Mouse (Mus musculus) heart, adult 10 weeks (tissue): ENCODE measurements around the gene Aph1c. TPM values are rescaled to one million over a fixed set of nuclear protein-coding genes. Genes with fewer than 3 reads are reported as not detected.

Experiments used
- polyA plus RNA-seq: library from polyadenylated mRNA; stranded (reverse); fragments of 350-450 nt; fragmentation: Illumina TruSeq; extraction: RNeasy Lipid Tissue Mini Kit (QIAGEN cat#74804); gene quantifications from one replicate; pipeline ENCODE4 v1.2.3, GENCODE M21; 2014; ENCODE audit warnings: low read depth, low replicate concordance

The Aph1c gene
- polyA plus RNA-seq = 2.3 TPM

GRCm38 (mm10) chr9:66834318-66835096 is at the start of gene Aph1c:
Aph1c (minus strand) TSS chr9:66834726.

DNA sequence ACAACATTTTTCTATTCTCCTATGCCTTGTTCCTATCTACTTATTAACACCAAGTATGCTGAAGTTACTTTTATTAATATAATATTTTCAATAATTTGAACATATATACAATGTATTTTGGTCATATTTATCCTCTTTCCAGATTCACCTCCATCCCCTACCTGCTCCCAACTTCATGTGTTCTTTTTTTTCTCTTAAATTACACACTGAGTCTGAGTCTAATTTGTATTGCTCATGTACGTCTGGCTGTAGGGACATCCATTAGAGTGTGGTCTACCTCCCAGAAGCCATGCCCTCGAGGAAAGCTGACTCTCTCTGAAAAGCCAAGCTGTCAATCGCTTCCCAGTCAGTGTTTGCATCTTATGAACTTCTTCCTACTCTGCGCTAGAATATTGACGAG is 37.8 kb downstream of the Aph1c start, which contains the start of gene Gm10647:
Gene Gm10647 (plus strand): TSS at position 301 of the 400 bp plus-strand sequence.

DNA sequence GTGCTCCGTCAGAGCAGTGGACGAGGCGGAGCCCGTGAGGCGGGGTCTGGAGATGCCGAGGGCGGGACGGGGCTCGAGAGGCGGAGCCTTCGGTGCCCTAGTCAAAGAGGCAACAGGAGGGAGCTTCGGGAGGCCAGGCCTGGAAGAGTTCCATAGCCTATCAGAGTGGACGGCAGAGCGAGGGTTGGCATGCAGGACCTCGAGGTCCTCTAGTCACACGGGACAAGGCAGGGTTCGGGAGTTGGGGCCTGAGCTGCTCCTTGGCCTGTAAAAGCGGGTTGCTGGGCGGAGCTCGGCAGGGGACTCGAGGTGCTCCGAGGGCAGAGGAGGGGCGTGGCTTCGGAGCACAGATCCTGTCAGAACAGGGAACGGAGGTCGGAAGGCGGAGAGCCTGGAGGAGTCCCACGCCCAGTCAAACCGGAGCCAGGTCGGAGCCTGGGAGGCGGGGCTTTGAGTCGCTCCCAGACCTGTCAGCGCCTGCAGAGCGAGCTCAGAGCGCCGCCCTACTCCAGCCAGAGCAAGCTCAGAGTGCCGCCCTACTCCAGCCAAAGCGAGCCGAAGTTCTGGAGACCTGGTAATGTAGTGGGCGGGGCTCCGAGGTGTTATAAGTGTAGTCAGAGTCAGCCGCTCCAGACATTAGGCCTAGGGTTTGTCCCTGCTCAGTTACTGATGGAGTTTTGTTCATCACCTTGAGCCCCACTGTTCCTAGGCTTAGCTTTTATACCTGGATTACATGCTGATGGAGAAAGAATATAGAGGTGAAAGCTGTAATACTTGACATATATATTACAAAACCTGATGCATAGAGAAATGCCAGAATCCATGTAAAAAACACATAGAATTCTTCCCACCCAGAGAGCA is 38.8 kb downstream of the Aph1c start, which contains the start of gene Aph1b:
Gene Aph1b (minus strand): TSS at position 27 of the 861 bp plus-strand sequence.

Other genes with a start within 250 kb of the Aph1c start
- gene Usp3, start 241.6 kb downstream of the Aph1c start, polyA plus RNA-seq = 16.9 TPM
- gene Car12, start 121.0 kb downstream of the Aph1c start, polyA plus RNA-seq = not detected
- gene Aph1b, start 39.2 kb downstream of the Aph1c start, polyA plus RNA-seq = 6.4 TPM
- not detected for gene Gm10647, start 37.7 kb downstream of the Aph1c start, polyA plus RNA-seq
- 8.2 TPM for gene Rab8b, start 85.0 kb upstream of the Aph1c start, polyA plus RNA-seq
- gene Rps27l, start 111.4 kb upstream of the Aph1c start, polyA plus RNA-seq = 180 TPM
- gene Lactb, start 140.8 kb upstream of the Aph1c start, polyA plus RNA-seq = 19.7 TPM
- 14,716 TPM for gene Tpm1, start 214.7 kb upstream of the Aph1c start, polyA plus RNA-seq